Mouse (Mus musculus) heart, embryonic 10.5 days (tissue): ENCODE data around the gene Pla2g5. TPM values are rescaled to one million over a fixed set of nuclear protein-coding genes. Genes with fewer than 3 reads are reported as not detected.

Experiments
- DNase-seq: peaks from one replicate; pipeline ENCODE4 v3.0.0-alpha.2; 2017; ENCODE audit warnings: low spot score
- H3K27ac ChIP-seq: fragments of 300-500 bp; sonication (generic); 2 replicates; pipeline ENCODE4 v1.5.1; 2016; ENCODE audit warnings: mild to moderate bottlenecking
- H3K27me3 ChIP-seq: fragments of 300-500 bp; sonication (generic); 2 replicates; pipeline ENCODE4 v1.6.1; 2016; ENCODE audit warnings: mild to moderate bottlenecking; ENCODE audit not compliant: poor library complexity, insufficient read depth, severe bottlenecking
- H3K36me3 ChIP-seq: fragments of 300-500 bp; sonication (generic); 2 replicates; pipeline ENCODE4 v1.6.1; 2016; ENCODE audit warnings: mild to moderate bottlenecking, moderate library complexity
- H3K4me1 ChIP-seq: fragments of 300-500 bp; sonication (generic); 2 replicates; pipeline ENCODE4 v1.6.1; 2016; ENCODE audit warnings: mild to moderate bottlenecking
- H3K4me3 ChIP-seq: fragments of 300-500 bp; sonication (generic); 2 replicates; pipeline ENCODE4 v1.5.1; 2016; ENCODE audit warnings: mild to moderate bottlenecking, moderate library complexity
- H3K9me3 ChIP-seq: fragments of 300-500 bp; sonication (generic); 2 replicates; pipeline ENCODE4 v1.6.1; 2016; ENCODE audit warnings: mild to moderate bottlenecking, moderate library complexity
- WGBS: fragments of 180-500 bp; shearing (Covaris S2); methylation state at CpG from one replicate; pipeline ENCODE4 v1.1.7; 2016; 5-methylcytosine and 5-hydroxymethylcytosine counted together
- polyA plus RNA-seq: library from polyadenylated mRNA; unstranded; fragments of >200 nt; fragmentation: Nextera tagmentation; extraction: Ambion mirVana; gene quantifications from 2 replicates; pipeline ENCODE4 v1.2.1, GENCODE M21; 2016

The Pla2g5 gene
- polyA plus RNA-seq, 1 experiment from 2014 or later, result 2.1 TPM

DNA sequence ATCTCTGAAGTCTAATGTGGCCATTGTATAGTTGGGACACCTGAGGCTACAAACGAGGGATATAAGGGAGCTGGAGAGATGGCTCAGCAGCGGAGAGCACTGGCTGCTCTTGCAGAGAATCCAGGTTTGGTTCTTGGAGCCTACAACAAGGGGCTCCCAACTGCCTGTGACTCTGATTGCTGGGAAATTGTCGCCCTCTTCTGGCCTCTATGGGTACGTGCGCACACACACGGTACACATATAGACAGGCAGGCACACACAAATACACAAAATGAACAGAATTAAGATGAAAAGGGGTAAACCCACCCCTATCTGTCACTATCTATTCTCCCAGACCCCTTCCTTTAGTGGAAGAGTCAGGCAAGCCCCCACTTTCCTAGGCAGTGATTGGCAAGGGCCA, 110.7 kb downstream of the Pla2g5 start:
- Histone ChIP-seq H3K4me3 (no peak overlapping the region), H3K4me1 (peaks cover 19% of the 10 kb centered on the region), H3K9me3 (peaks cover 4% of the 10 kb centered on the region; the same call in 1 of the 2 replicates), H3K27ac (no peak overlapping the region), H3K36me3 (no peaks in the 10 kb centered on the region), H3K27me3 (peaks cover 24% of the 10 kb centered on the region; the same call in 1 of the 2 replicates)
- 89% methylated on average over 6 of the region's 6 CpGs for WGBS
- no peak for DNase-seq

Other genes starting within 250 kb of the Pla2g5 start
- gene Vwa5b1, start 227.6 kb downstream of the Pla2g5 start, polyA plus RNA-seq, result 0.01 and 0.14 TPM in 2 replicates
- 0.31 and 0.49 TPM in 2 replicates for gene Pla2g2c, start 138.7 kb downstream of the Pla2g5 start, polyA plus RNA-seq
- 1.0 and 1.3 TPM in 2 replicates for gene Ubxn10, start 126.3 kb downstream of the Pla2g5 start, polyA plus RNA-seq
- 0.20 TPM in 1 of 2 replicates, not detected in the other for gene Pla2g2f, start 105.9 kb downstream of the Pla2g5 start, polyA plus RNA-seq
- 0.19 TPM in 1 of 2 replicates, not detected in the other for gene Pla2g2d, start 87.7 kb downstream of the Pla2g5 start, polyA plus RNA-seq
- not detected in 2 replicates for gene Gm13030, start 10.5 kb upstream of the Pla2g5 start, polyA plus RNA-seq
- not detected in 2 replicates for gene Pla2g2e, start 14.5 kb upstream of the Pla2g5 start, polyA plus RNA-seq
- gene Otud3, start 50.5 kb upstream of the Pla2g5 start, polyA plus RNA-seq, result 3.1 and 5.2 TPM in 2 replicates
- 0.14 TPM in 1 of 2 replicates, not detected in the other for gene Rnf186, start 103.6 kb upstream of the Pla2g5 start, polyA plus RNA-seq
- 3.4 and 4.2 TPM in 2 replicates for gene Tmco4, start 109.4 kb upstream of the Pla2g5 start, polyA plus RNA-seq
- not detected in 2 replicates for gene Htr6, start 212.1 kb upstream of the Pla2g5 start, polyA plus RNA-seq
- gene Nbl1, start 229.5 kb upstream of the Pla2g5 start, polyA plus RNA-seq, result 6.4 and 7.3 TPM in 2 replicates